Mouse (Mus musculus) thymus, adult 2 months (tissue): ENCODE results near the gene Oas1c. TPM values are rescaled to one million over a fixed set of nuclear protein-coding genes. Genes with fewer than 3 reads are reported as not detected.

Experiments
- DNase-seq: peaks from one replicate; pipeline ENCODE4 v3.0.0; 2021
- H3K27ac ChIP-seq: fragments of 200-500 bp; 2 replicates; pipeline ENCODE4 v1.5.1; 2012; ENCODE audit warnings: low read length, control low read depth; ENCODE audit not compliant: control insufficient read depth, insufficient read depth
- H3K27me3 ChIP-seq: fragments of 200-500 bp; 2 replicates; pipeline ENCODE4 v1.6.1; 2012; ENCODE audit warnings: mild to moderate bottlenecking, low read length, moderate library complexity, mixed read lengths; ENCODE audit not compliant: control insufficient read depth, insufficient read depth
- H3K36me3 ChIP-seq: fragments of 200-500 bp; 2 replicates; pipeline ENCODE4 v1.6.1; 2012; ENCODE audit warnings: mild to moderate bottlenecking, low read length, moderate library complexity; ENCODE audit not compliant: control insufficient read depth, insufficient read depth
- H3K4me1 ChIP-seq: fragments of 200-500 bp; replicated peaks from 2 replicates; pipeline ENCODE4 v1.6.1; 2012; ENCODE audit warnings: low read length; ENCODE audit not compliant: control insufficient read depth, insufficient read depth
- H3K4me3 ChIP-seq: fragments of 200-500 bp; 2 replicates; pipeline ENCODE4 v1.5.1; 2012; ENCODE audit warnings: mild to moderate bottlenecking, low read length, control low read depth, moderate library complexity; ENCODE audit not compliant: control insufficient read depth, insufficient read depth
- CTCF ChIP-seq: fragments of 200-500 bp; IDR thresholded peaks from 2 replicates; pipeline ENCODE4 v1.5.1; 2012; ENCODE audit warnings: mild to moderate bottlenecking, control low read depth, low read length, moderate library complexity, borderline replicate concordance; ENCODE audit not compliant: control insufficient read depth, poor library complexity, insufficient read depth; ENCODE audit errors: extremely low read depth
- POLR2A ChIP-seq: fragments of 200-500 bp; IDR thresholded peaks from 2 replicates; pipeline ENCODE4 v1.6.1; 2012; ENCODE audit warnings: mild to moderate bottlenecking, low read length, control low read depth, moderate library complexity; ENCODE audit not compliant: control insufficient read depth, poor library complexity, insufficient read depth; ENCODE audit errors: extremely low read depth
- WGBS: fragments of 180-500 bp; shearing (Covaris S2); methylation state at CpG from one replicate; pipeline ENCODE4 v1.1.7; 2018; 5-methylcytosine and 5-hydroxymethylcytosine counted together
- polyA plus RNA-seq: library from polyadenylated mRNA; depleted of rRNA; stranded (reverse); fragments of >200 nt; gene quantifications from 2 replicates; pipeline ENCODE4 v1.2.3, GENCODE M21; 2012

Gene Oas1c
- polyA plus RNA-seq, 1 experiment, result 7.7 TPM

GRCm38 (mm10) chr5:120836731-120837585 is 24.6 kb upstream of the Oas1c start:
- Histone ChIP-seq H3K36me3 (no peaks in the 10 kb centered on the region), H3K4me3 (no peak overlapping the region), H3K27me3 (no peaks in the 10 kb centered on the region), H3K4me1 (no peaks in the 10 kb centered on the region), H3K27ac (no peak overlapping the region)
- TF ChIP-seq POLR2A (no peak), CTCF (peak; percentile 23; the same call in 1 of the 2 replicates)
- DNase-seq, result peak; percentile 71
- 19% methylated on average over 8 of the region's 8 CpGs for WGBS

GRCm38 (mm10) chr5:120833335-120834280 is 21.3 kb upstream of the Oas1c start:
- H3K36me3 ChIP-seq, result no peaks in the 10 kb centered on the region
- H3K27me3 ChIP-seq, result no peaks in the 10 kb centered on the region
- WGBS, result 35% methylated on average over 17 of the region's 17 CpGs
- peaks cover 3% of the 10 kb centered on the region; the same call in 1 of the 2 replicates for H3K4me1 ChIP-seq
- H3K4me3 ChIP-seq, result no peak overlapping the region
- no peak for DNase-seq
- TF ChIP-seq CTCF (no peak), POLR2A (no peak)
- H3K27ac ChIP-seq, result no peak overlapping the region

- WGBS, result 15% methylated on average over 4 of the region's 4 CpGs
Measured at GRCm38 (mm10) chr5:120831031-120831430, 18.7 kb upstream of the Oas1c start.

GRCm38 (mm10) chr5:120818999-120819398 is 6.7 kb upstream of the Oas1c start:
- TF ChIP-seq POLR2A (no peak), CTCF (no peak)
- H3K36me3 ChIP-seq, result no peaks in the 10 kb centered on the region; the same call in 1 of the 2 replicates
- no peaks in the 10 kb centered on the region for H3K4me1 ChIP-seq
- no peaks in the 10 kb centered on the region for H3K27me3 ChIP-seq
- no peak for DNase-seq
- H3K27ac ChIP-seq, result no peak overlapping the region
- no peak overlapping the region for H3K4me3 ChIP-seq

More at GRCm38 (mm10) chr5:120831031-120831430, 18.7 kb upstream of the Oas1c start:
- no peak for DNase-seq
- H3K27ac ChIP-seq, result no peak overlapping the region
- H3K36me3 ChIP-seq, result no peaks in the 10 kb centered on the region
- no peak for TF ChIP-seq POLR2A
- TF ChIP-seq CTCF, result no peak
- H3K4me3 ChIP-seq, result no peak overlapping the region
- peaks cover 3% of the 10 kb centered on the region; the same call in 1 of the 2 replicates for H3K4me1 ChIP-seq
- no peaks in the 10 kb centered on the region for H3K27me3 ChIP-seq

GRCm38 (mm10) chr5:120815949-120816348 is 3.6 kb upstream of the Oas1c start:
- TF ChIP-seq POLR2A, result no peak
- peak; percentile 65; the same call in 1 of the 2 replicates for TF ChIP-seq CTCF
- Histone ChIP-seq H3K4me3 (no peak overlapping the region), H3K27me3 (no peaks in the 10 kb centered on the region), H3K27ac (no peak overlapping the region), H3K4me1 (peaks cover 13% of the 10 kb centered on the region), H3K36me3 (no peaks in the 10 kb centered on the region; the same call in 1 of the 2 replicates)
- 74% methylated on average over 3 of the region's 3 CpGs for WGBS
- peak; percentile 58 for DNase-seq

- Histone ChIP-seq H3K27ac (no peak overlapping the region), H3K36me3 (no peaks in the 10 kb centered on the region; the same call in 1 of the 2 replicates), H3K4me1 (peaks cover 13% of the 10 kb centered on the region), H3K4me3 (peak overlapping the region; percentile 96), H3K27me3 (no peaks in the 10 kb centered on the region)
- peak; percentile 16 for DNase-seq
- 50% methylated on average over 6 of the region's 6 CpGs for WGBS
- no peak for TF ChIP-seq POLR2A
- TF ChIP-seq CTCF, result no peak
Measured at GRCm38 (mm10) chr5:120813023-120813422, 709 bp upstream of the Oas1c start.
